Mouse (Mus musculus) common myeloid progenitor, adult 5-6 weeks (primary cell): ENCODE measurements around the gene Aktip. TPM values are rescaled to one million over a fixed set of nuclear protein-coding genes. Genes with fewer than 3 reads are reported as not detected.

ENCODE experiments used
- ATAC-seq: replicated peaks from 2 replicates; pipeline ENCODE4 v1.8.0; 2016; ENCODE audit warnings: low read depth, mild to moderate bottlenecking, moderate TSS enrichment, inconsistent platforms; ENCODE audit not compliant: poor library complexity, severe bottlenecking
- total RNA-seq: library from RNA; stranded (forward); fragments of 200-1000, 187-1606 nt; gene quantifications from 2 replicates; pipeline ENCODE4 v1.2.3, GENCODE M21; 2017

Aktip gene
- total RNA-seq, 1 experiment from 2014 or later: 11.4 TPM

- ATAC-seq: peak; percentile 88
These were observed 129.9 kb downstream of the Aktip start, which contains the start of gene Rbl2 for GRCm38 (mm10) chr8:91069834-91070233. Rbl2 (plus strand) TSS chr8:91070057.

- ATAC-seq: 0 out of 2 replicates have a peak, but pooled peaks have one; percentile 4
These were observed 130.4 kb downstream of the Aktip start for GRCm38 (mm10) chr8:91069407-91069806.

DNA sequence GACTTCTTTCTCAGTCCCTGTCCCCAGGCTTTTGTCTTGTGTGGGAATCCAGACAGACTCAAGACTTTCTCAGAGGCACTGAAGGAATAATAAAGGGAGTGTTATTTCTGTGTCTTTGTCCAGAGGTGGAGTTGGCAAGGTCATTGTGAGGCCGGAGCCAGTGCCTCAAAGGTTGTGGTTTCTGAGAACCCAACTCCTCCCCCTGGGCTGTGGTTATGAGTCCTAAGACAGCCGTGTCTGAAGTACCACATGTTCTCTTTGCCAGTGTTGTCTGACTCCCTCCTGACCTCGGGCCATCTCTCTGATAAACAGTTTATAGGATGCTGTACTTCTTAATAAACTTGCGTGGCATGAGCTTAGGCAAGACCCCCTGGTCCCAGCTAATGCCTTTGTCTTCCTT, 134.6 kb downstream of the Aktip start:
- ATAC-seq: peak; percentile 57

Other genes with a start within 250 kb of the Aktip start
- gene Rbl2, start 129.9 kb downstream of the Aktip start, total RNA-seq: 68.4 and 74.4 TPM in 2 replicates
- 15.5 and 48.8 TPM in 2 replicates for gene Rpgrip1l, start 113.3 kb upstream of the Aktip start, total RNA-seq
- 36.0 and 40.3 TPM in 2 replicates for gene Fto, start 113.5 kb upstream of the Aktip start, total RNA-seq